Mouse (Mus musculus): Measurements from ENCODE around the gene Usp47.

Usp47 gene

GRCm38 (mm10) chr7:112121866-112122500 lies 98.7 kb downstream of the Usp47 start:
- DNase-seq (ENCODE audit: low read depth) = no peak

GRCm38 (mm10) chr7:112123612-112124011 lies 100.3 kb downstream of the Usp47 start:
- DNase-seq (ENCODE audit: low read depth) = no peak

GRCm38 (mm10) chr7:112125625-112126260 lies 102.4 kb downstream of the Usp47 start:
- no peak for DNase-seq (ENCODE audit: low read depth)

GRCm38 (mm10) chr7:112127085-112127637 lies 103.9 kb downstream of the Usp47 start:
- DNase-seq (ENCODE audit: low read depth) = no peak

GRCm38 (mm10) chr7:112127954-112128353 lies 104.7 kb downstream of the Usp47 start:
- DNase-seq (ENCODE audit: low read depth) = no peak

- DNase-seq (ENCODE audit: low read depth) = no peak
Observed at GRCm38 (mm10) chr7:112128810-112129209, 105.5 kb downstream of the Usp47 start.

- no peak for DNase-seq (ENCODE audit: low read depth)
Observed at GRCm38 (mm10) chr7:112129851-112130250, 106.5 kb downstream of the Usp47 start.

- DNase-seq (ENCODE audit: low read depth) = peak; percentile 32
Observed at GRCm38 (mm10) chr7:112130660-112131059, 107.4 kb downstream of the Usp47 start.

GRCm38 (mm10) chr7:112132005-112132404 lies 108.7 kb downstream of the Usp47 start:
- DNase-seq (ENCODE audit: low read depth) = no peak

- peak; percentile 57 for DNase-seq (ENCODE audit: low read depth)
Observed at GRCm38 (mm10) chr7:112133277-112133676, 110.0 kb downstream of the Usp47 start.

- DNase-seq (ENCODE audit: low read depth) = no peak
Observed at GRCm38 (mm10) chr7:112135161-112135560, 111.9 kb downstream of the Usp47 start.

GRCm38 (mm10) chr7:112136537-112136936 lies 113.2 kb downstream of the Usp47 start:
- peak; percentile 33 for DNase-seq (ENCODE audit: low read depth)

- DNase-seq (ENCODE audit: low read depth) = peak; percentile 38
Observed at GRCm38 (mm10) chr7:112138168-112138508, 114.8 kb downstream of the Usp47 start.

- no peak for DNase-seq (ENCODE audit: low read depth)
Observed at GRCm38 (mm10) chr7:112138509-112139405, 115.5 kb downstream of the Usp47 start.

GRCm38 (mm10) chr7:112140725-112141124 lies 117.4 kb downstream of the Usp47 start:
- DNase-seq (ENCODE audit: low read depth) = no peak

- DNase-seq (ENCODE audit: low read depth) = no peak
Observed at GRCm38 (mm10) chr7:112142616-112143015, 119.3 kb downstream of the Usp47 start.

- DNase-seq (ENCODE audit: low read depth) = no peak
Observed at GRCm38 (mm10) chr7:112143090-112143500, 119.8 kb downstream of the Usp47 start.

GRCm38 (mm10) chr7:112143978-112144377 lies 120.7 kb downstream of the Usp47 start:
- no peak for DNase-seq (ENCODE audit: low read depth)

- DNase-seq (ENCODE audit: low read depth) = no peak
Observed at GRCm38 (mm10) chr7:112144646-112145179, 121.4 kb downstream of the Usp47 start.

GRCm38 (mm10) chr7:112147979-112148378 lies 124.7 kb downstream of the Usp47 start:
- no peak for DNase-seq (ENCODE audit: low read depth)

GRCm38 (mm10) chr7:112149113-112149512 lies 125.8 kb downstream of the Usp47 start:
- no peak for DNase-seq (ENCODE audit: low read depth)

- no peak for DNase-seq (ENCODE audit: low read depth)
Observed at GRCm38 (mm10) chr7:112154445-112154844, 131.1 kb downstream of the Usp47 start.
